Mouse (Mus musculus) embryonic fibroblast, embryonic 13.5 days (primary cell): Measurements from ENCODE around the gene Golt1a.
"Not testable (repeated sequence)": the region's sequence is repeated elsewhere in the genome, so short reads cannot be mapped to it uniquely, and the experiment has no call there.

Experiments
- CTCF ChIP-seq: IDR thresholded peaks from 2 replicates; pipeline ENCODE4 v1.5.1; 2011; ENCODE audit warnings: mild to moderate bottlenecking, control low read depth, low read length, moderate library complexity, borderline replicate concordance; ENCODE audit not compliant: insufficient read depth
- POLR2A ChIP-seq: IDR thresholded peaks from 2 replicates; pipeline ENCODE4 v1.6.1; 2011; ENCODE audit warnings: low read depth, mild to moderate bottlenecking, control low read depth, low read length, moderate library complexity

GRCm38 (mm10) chr1:133340403-133340802 is 30.8 kb downstream of the Golt1a start:
- TF ChIP-seq CTCF, POLR2A: not testable (repeated sequence)
